Mouse (Mus musculus) right cerebral cortex, postnatal 4 days (tissue): ENCODE results near the gene Sgsm1.
A peak's percentile ranks its signal among the peaks of the same experiment; 100 is the strongest.
"Not testable (repeated sequence)": the region's sequence is repeated elsewhere in the genome, so short reads cannot be mapped to it uniquely, and the experiment has no call there.

Source experiments
- DNase-seq: peaks from one replicate; pipeline ENCODE4 v3.0.0-alpha.2; 2022

Gene Sgsm1

DNA sequence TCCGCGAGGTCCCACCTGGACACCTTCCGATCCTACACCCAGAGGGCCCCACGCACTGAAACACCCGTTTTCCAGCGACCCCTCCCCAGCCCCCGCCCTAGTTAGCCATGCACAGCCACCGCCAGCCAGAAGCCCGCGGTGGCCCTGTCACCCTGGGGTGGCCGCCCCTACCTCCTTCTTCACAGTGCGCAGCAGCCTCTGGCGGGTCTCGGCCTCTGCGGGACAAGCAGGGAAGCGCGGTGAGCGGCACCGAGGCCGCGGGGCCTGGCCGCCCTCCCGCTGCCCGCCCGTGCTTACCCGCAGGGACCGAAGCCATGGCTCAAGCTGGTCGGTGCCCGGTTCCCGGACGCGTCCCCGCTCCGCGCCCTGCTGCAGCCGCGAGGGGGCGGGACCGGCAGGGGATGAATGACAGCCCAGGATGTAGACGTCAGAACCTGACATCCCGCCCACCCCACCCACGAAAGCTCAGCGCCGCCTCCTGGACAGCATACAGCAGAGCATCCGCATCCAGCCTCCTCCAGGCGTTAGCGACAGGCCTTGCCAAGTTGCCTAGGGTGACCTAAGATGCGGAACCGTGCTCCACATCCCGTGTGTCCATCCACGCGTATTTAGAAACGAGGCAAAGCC, at the start of gene Sgsm1:
Gene Sgsm1 (minus strand): TSS at position 410 of the 627 bp plus-strand sequence.
- peak; percentile 92 for DNase-seq

- DNase-seq: no peak
Measured at GRCm38 (mm10) chr5:113358833-113359232, 48.2 kb upstream of the Sgsm1 start.

DNA sequence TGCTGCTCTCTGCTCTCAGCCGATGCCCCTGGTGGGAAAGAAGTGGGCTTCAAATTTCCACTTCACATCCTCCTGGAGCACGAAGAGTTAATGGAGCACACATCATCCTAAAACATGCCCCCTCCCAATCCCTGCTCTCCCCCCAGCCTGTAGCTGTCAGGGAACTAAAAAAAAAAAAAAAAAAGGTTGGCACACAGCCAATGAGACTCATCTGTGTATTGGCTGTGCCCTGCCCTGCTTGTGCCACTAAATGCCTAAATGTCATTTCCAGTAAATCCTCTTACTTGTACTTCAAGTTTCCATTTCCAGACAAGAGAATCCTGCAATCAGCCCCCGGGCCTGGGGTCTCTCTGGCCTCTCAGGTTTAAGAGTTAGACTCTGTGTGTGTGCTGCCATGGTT, 47.1 kb upstream of the Sgsm1 start:
- no peak for DNase-seq

DNA sequence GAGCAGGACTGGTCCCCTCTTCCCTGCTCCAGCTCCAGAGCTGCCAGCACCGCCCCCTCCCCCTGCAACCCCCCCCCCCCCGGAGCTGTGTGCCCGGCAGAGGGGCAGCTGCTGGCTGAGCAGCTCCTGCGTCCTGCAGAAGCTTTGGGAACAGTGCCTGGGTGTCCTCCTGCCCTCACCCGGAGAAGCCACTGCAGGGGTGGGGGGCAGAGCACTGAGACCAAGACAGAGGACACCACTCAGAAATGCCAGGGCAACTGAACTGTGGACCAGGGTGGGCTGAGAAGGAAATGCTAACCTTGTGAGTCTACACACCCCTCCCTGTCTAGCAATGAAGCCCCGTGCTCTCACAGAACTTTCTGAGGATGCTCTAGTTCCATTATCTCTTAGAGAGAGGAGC, 46.6 kb upstream of the Sgsm1 start, which contains the start of gene Aym1:
Gene Aym1 (plus strand): TSS at position 109 of the 400 bp plus-strand sequence.
- no peak for DNase-seq

GRCm38 (mm10) chr5:113354311-113354710, 43.7 kb upstream of the Sgsm1 start:
- DNase-seq: peak; percentile 35

GRCm38 (mm10) chr5:113352636-113353035, 42.0 kb upstream of the Sgsm1 start:
- DNase-seq: no peak

GRCm38 (mm10) chr5:113351768-113352167, 41.2 kb upstream of the Sgsm1 start:
- peak; percentile 36 for DNase-seq

GRCm38 (mm10) chr5:113349810-113350209, 39.2 kb upstream of the Sgsm1 start:
- no peak for DNase-seq

GRCm38 (mm10) chr5:113349226-113349625, 38.6 kb upstream of the Sgsm1 start:
- no peak for DNase-seq

GRCm38 (mm10) chr5:113348597-113348996, 38.0 kb upstream of the Sgsm1 start:
- no peak for DNase-seq

DNA sequence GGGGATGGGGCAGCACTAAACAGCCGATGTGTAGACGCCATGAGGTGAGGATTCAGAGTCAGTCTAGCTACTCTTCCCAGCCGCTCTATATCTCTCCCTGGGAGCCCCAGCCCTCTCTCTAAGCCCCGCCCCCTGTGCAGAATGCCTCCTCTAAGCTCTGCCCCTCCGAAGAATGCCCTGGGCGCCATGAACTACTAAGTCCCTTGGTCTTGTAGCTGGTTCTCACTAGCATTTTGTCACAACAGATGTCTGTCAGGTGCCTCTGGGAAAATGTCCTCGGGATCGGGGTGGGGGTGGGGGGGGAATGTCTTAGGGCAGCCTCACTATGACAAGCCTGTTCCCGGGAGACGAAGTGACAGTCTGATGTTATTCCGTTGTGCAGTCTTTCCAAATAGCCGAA, 37.0 kb upstream of the Sgsm1 start:
- no peak for DNase-seq

DNA sequence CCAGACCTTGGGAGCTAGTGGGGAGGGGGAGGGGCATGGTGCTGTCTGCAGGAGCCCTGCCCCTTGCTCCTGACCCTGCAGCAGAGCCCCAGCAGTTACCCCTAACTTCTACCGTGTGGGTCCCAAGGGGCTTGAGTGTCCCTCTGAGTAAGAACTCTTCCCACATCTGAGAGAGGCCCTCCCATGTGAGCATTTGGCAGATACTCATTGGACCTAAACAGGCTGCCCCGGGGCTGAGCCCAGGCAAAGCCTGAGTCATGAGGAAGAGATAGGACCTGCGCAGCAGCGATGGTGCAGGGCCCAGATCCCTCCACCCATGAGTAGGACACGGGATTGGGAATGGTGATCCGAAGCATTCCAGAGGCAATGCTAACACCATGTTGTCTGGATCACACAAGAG, 36.1 kb upstream of the Sgsm1 start:
- DNase-seq: not testable (repeated sequence)

- no peak for DNase-seq
Measured at GRCm38 (mm10) chr5:113345781-113346180, 35.2 kb upstream of the Sgsm1 start.

- no peak for DNase-seq
Measured at GRCm38 (mm10) chr5:113344635-113345386, 34.2 kb upstream of the Sgsm1 start.

DNA sequence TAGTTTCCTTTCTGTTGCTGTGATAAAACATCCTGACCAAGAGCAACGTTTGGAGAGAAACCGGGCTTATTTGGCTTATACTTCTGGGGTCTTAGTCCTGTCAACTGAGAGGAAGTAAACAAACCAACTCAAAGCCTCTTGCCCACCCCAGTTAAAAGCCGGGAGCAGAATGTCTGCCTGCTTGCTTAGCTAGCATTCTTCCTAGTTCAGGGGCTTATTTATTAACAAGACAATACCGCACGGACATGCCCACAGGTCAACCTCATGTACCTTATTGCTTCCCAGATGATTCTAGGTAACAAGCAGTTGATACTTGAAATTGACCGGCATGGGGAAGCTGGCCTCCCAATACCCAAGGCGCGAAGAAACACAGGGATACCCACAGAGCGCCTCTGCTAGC, 25.7 kb upstream of the Sgsm1 start:
- no peak for DNase-seq

DNA sequence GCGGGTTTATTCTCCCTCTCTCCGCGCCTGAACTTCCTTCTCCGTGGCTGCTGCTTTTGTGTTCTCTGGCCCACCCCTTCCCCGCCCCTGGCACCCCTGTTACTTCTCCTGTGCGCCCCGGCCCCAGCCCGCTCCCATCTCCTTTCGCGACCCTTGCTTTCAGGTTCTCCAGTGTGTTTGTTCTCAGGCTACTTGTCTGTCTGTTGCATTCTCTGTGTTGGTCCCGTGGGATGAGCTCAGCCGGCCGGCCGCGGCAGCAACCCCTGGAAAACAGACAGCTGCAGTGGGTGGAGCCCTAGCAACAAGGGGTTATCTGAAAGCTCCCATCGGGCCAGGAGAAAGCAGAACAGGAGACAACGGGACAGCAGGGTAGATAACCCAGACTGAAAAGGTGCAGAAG, 25.1 kb upstream of the Sgsm1 start:
- DNase-seq: no peak

GRCm38 (mm10) chr5:113334621-113335530, 24.3 kb upstream of the Sgsm1 start:
- DNase-seq: no peak

- DNase-seq: no peak
Measured at GRCm38 (mm10) chr5:113332899-113333298, 22.3 kb upstream of the Sgsm1 start.

DNA sequence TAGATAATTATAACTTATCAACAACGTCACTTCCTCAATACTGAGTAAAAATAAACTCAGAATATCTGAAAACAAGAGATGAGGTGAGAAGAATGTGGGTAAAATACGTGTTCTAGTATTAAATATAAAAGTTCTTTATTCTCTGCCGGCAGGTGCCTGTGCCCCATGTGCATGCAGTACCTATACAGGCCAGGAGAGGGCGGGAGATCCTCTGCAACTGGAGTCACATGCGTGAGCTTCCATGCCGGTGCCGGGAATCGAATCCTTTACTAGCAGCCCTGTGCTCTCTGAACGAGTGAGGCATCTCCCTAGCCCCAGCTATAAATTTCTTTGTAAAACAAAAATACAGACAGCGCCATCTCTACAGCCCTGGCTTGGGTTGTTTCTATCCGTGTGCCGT, 21.7 kb upstream of the Sgsm1 start:
- peak; percentile 61 for DNase-seq

DNA sequence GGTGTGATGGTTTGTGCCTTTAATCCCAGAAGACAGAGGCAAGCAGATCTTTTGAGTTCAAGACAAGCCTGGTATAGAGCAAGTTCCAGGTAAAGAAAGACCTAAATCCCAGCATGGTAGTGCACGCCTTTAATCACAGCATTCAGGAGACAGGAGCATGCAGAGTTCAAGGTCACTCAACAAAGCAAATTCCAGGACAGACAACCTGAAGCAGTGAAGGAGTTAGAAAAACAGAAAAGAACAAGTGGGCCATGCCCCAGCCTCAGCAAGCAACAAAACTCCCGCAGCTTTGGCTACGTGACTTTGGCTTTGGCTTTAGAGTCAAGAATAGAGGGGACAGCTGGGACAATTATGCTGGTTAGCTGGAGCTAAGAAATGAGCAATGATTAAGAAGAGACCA, 19.6 kb upstream of the Sgsm1 start:
- no peak for DNase-seq

DNA sequence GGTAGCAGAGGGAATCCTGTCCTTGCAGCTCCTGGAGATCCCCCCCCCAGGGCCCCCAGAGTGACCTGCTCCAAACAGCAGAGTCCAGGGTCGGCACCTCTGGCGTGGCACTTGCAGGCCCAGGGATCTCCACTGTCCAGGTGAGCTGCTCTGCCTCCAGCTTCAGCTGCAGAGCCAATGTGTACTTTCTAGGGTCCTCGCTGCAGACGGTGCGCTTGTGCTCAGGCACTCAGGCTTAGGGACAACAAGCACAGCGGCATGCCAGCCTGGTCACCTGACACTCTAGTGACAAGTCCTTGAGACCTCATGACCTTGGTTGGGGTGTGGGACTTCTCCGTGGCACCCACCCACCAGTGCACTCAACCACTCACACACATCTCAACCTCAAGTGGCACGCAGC, 18.9 kb upstream of the Sgsm1 start:
- no peak for DNase-seq

- DNase-seq: no peak
Measured at GRCm38 (mm10) chr5:113323784-113324638, 13.4 kb upstream of the Sgsm1 start.
